Mouse (Mus musculus) large intestine, adult 2 months (tissue): Measurements from ENCODE around the gene Nmrk1. TPM values are rescaled to one million over a fixed set of nuclear protein-coding genes. Genes with fewer than 3 reads are reported as not detected.

ENCODE experiments used
- DNase-seq: peaks from one replicate; pipeline ENCODE4 v3.0.0-alpha.2; 2012; ENCODE audit warnings: low read depth, low spot score
- WGBS: fragments of 180-500 bp; shearing (Covaris S2); methylation state at CpG from one replicate; pipeline ENCODE4 v1.1.7; 2018; 5-methylcytosine and 5-hydroxymethylcytosine counted together
- polyA plus RNA-seq: library from polyadenylated mRNA; depleted of rRNA; stranded (reverse); fragments of >200 nt; gene quantifications from 2 replicates; pipeline ENCODE4 v1.2.3, GENCODE M21; 2012; rRNA removed

The Nmrk1 gene
- polyA plus RNA-seq, 1 experiment, result 4.9 TPM

GRCm38 (mm10) chr19:18687556-18687955, 55.8 kb downstream of the Nmrk1 start:
- WGBS, result 63% methylated on average over 3 of the region's 3 CpGs
- no peak for DNase-seq

GRCm38 (mm10) chr19:18692176-18692575, 60.4 kb downstream of the Nmrk1 start:
- 83% methylated on average over 3 of the region's 3 CpGs for WGBS

GRCm38 (mm10) chr19:18692768-18693167, 61.0 kb downstream of the Nmrk1 start:
- no peak for DNase-seq
- 76% methylated on average over 2 of the region's 2 CpGs for WGBS

More at GRCm38 (mm10) chr19:18692176-18692575, 60.4 kb downstream of the Nmrk1 start:
- no peak for DNase-seq

- 90% methylated on average over 3 of the region's 3 CpGs for WGBS
Measured at GRCm38 (mm10) chr19:18695116-18695515, 63.4 kb downstream of the Nmrk1 start.

GRCm38 (mm10) chr19:18695552-18695951, 63.8 kb downstream of the Nmrk1 start:
- DNase-seq, result no peak
- 75% methylated on average over 1 of the region's 1 CpGs for WGBS

More at GRCm38 (mm10) chr19:18695116-18695515, 63.4 kb downstream of the Nmrk1 start:
- no peak for DNase-seq

Other genes with a start within 250 kb of the Nmrk1 start
- gene Ostf1, start 127 bp upstream of the Nmrk1 start, polyA plus RNA-seq, result 57.2 and 62.1 TPM in 2 replicates
- 3.5 and 3.8 TPM in 2 replicates for gene Carnmt1, start 38.8 kb downstream of the Nmrk1 start, polyA plus RNA-seq
- gene D030056L22Rik, start 81.2 kb downstream of the Nmrk1 start, polyA plus RNA-seq, result 5.7 and 6.0 TPM in 2 replicates
- 0.91 and 2.6 TPM in 2 replicates for gene Trpm6, start 118.0 kb downstream of the Nmrk1 start, polyA plus RNA-seq